Mouse (Mus musculus): ENCODE measurements around the gene Pard6a. TPM values are rescaled to one million over a fixed set of nuclear protein-coding genes. Genes with fewer than 3 reads are reported as not detected.
A peak's percentile ranks its signal among the peaks of the same experiment; 100 is the strongest.

Gene Pard6a
- total RNA-seq (2021): 10 to 100 TPM; 38.6 to 39.7 TPM
- long read RNA-seq, transcript Pard6a-201 (3 exons, 1,265 nt): major isoform, 15 of 72 reads
- long read RNA-seq, transcript Pard6a-205 (3 exons, 1,261 nt): minor isoform, 11 of 72 reads
- long read RNA-seq, partial matches to known transcripts: 7 of 72 reads
- long read RNA-seq, other reads (novel, unspliced or antisense): 32 of 72 reads

GRCm38 (mm10) chr8:105700966-105701824, at the start of gene Pard6a, which contains the start of gene Acd:
Gene Pard6a (plus strand): TSS chr8:105701148.
Gene Acd (minus strand): TSS chr8:105701102.
- peak; percentile 96 to 98 for DNase-seq (ENCODE audit: low spot score in 2 of 2)

GRCm38 (mm10) chr8:105657641-105658040, 43.3 kb upstream of the Pard6a start:
- no peak for DNase-seq (ENCODE audit: low spot score in 2 of 2)

- no peak for DNase-seq (ENCODE audit: low spot score in 2 of 2)
Measured at GRCm38 (mm10) chr8:105661167-105661566, 39.8 kb upstream of the Pard6a start.

- no peak for DNase-seq (ENCODE audit: low spot score in 2 of 2)
Measured at GRCm38 (mm10) chr8:105677891-105678290, 23.1 kb upstream of the Pard6a start.

- DNase-seq (ENCODE audit: low spot score in 2 of 2): no peak
Measured at GRCm38 (mm10) chr8:105685325-105685724, 15.6 kb upstream of the Pard6a start.

- DNase-seq (ENCODE audit: low spot score in 2 of 2): no peak
Measured at GRCm38 (mm10) chr8:105685796-105686308, 15.1 kb upstream of the Pard6a start, which contains the start of gene Carmil2. Gene Carmil2 (plus strand): TSS chr8:105686274.

- DNase-seq (ENCODE audit: low spot score in 2 of 2): no peak
Measured at GRCm38 (mm10) chr8:105686551-105686950, 14.4 kb upstream of the Pard6a start.

- no peak for DNase-seq (ENCODE audit: low spot score in 2 of 2)
Measured at GRCm38 (mm10) chr8:105687512-105687911, 13.4 kb upstream of the Pard6a start.

GRCm38 (mm10) chr8:105688242-105688752, 12.7 kb upstream of the Pard6a start:
- DNase-seq (ENCODE audit: low spot score in 2 of 2): no peak

- DNase-seq (ENCODE audit: low spot score in 2 of 2): no peak
Measured at GRCm38 (mm10) chr8:105689256-105689982, 11.5 kb upstream of the Pard6a start.

GRCm38 (mm10) chr8:105689983-105690360, 11.0 kb upstream of the Pard6a start:
- DNase-seq (ENCODE audit: low spot score in 2 of 2): no peak

- no peak for DNase-seq (ENCODE audit: low spot score in 2 of 2)
Measured at GRCm38 (mm10) chr8:105690978-105691377, 10.0 kb upstream of the Pard6a start.

GRCm38 (mm10) chr8:105692449-105693182, 8.3 kb upstream of the Pard6a start:
- DNase-seq (ENCODE audit: low spot score in 2 of 2): no peak

GRCm38 (mm10) chr8:105693648-105694047, 7.3 kb upstream of the Pard6a start:
- peak; percentile 82 to 85 for DNase-seq (ENCODE audit: low spot score in 2 of 2)

- peak; percentile 63 to 64 for DNase-seq (ENCODE audit: low spot score in 2 of 2)
Measured at GRCm38 (mm10) chr8:105694051-105694799, 6.7 kb upstream of the Pard6a start.

GRCm38 (mm10) chr8:105695080-105695780, 5.7 kb upstream of the Pard6a start:
- DNase-seq (ENCODE audit: low spot score in 2 of 2): no peak

GRCm38 (mm10) chr8:105697196-105697780, 3.7 kb upstream of the Pard6a start:
- DNase-seq (ENCODE audit: low spot score in 2 of 2): no peak

GRCm38 (mm10) chr8:105698734-105699133, 2.2 kb upstream of the Pard6a start:
- DNase-seq (ENCODE audit: low spot score in 2 of 2): no peak
